Mouse (Mus musculus) thymus, postnatal 10 days (tissue): ENCODE data around the gene Sox5.

ENCODE experiments used
- DNase-seq, 2 experiments: peaks; one replicate each; pipeline ENCODE4 v3.0.0; 2021; ENCODE audit warnings: low spot score in 2 of 2

Gene Sox5

GRCm38 (mm10) chr6:144772175-144772918, 9.4 kb downstream of the Sox5 start:
- DNase-seq = no peak

- no peak for DNase-seq
Observed at GRCm38 (mm10) chr6:144769060-144769459, 12.7 kb downstream of the Sox5 start.

- no peak for DNase-seq
Observed at GRCm38 (mm10) chr6:144761902-144762301, 19.9 kb downstream of the Sox5 start.

DNA sequence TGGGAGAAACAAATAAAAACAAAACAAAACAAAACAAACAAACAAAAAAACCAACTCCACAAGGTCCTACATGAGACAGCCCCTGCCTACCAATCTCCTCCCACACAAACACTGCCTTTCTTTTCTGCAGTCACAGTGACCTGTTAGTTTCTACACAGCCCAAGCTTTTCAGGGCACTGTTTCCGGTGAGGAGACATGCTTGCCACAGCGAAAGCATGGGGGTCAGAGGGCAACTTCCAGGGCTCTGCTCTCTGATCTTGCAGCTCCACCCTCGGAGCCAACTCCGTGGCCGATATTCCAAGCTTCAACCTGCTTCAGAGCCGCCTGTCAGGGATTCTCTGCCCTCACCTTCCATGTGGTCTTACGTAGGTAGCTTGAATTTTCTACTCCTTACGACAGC, 22.6 kb downstream of the Sox5 start:
- DNase-seq = no peak

DNA sequence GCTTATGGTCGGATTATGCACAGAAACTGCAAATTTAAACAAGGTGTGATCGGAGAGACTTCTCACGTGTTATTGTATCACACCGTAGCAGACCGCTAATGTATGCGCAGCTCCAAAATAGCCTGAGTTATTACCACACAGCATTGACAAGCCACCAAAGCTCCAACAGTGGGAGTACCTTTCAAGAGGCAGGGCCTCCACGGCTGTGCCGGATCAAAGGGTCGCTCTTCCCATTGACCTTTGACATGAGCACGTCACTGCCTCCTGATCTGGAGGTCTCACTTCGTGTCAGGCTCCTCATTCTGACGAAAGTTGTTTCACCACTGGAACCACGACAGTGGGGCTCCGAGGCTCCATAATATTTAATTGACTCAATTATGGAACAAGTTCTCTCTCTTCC, 24.4 kb downstream of the Sox5 start:
- no peak for DNase-seq

DNA sequence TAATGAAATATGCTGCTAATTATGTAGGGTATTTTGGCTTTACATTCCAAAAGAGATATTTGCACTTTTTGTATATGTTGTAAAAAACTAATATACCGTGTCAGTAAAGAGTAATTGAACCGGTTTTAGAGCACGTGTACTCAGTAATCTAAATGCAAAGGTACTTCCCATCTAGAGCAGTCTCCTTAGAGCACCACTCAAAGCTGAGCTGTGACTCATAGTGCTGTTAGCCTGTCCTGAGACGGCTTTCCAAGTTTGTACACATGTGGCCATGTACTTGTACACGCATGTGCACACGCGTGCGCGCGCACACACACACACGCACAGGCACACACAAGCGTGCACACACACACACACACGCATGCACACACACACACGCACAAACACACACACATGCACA, 25.3 kb downstream of the Sox5 start:
- DNase-seq = no peak

DNA sequence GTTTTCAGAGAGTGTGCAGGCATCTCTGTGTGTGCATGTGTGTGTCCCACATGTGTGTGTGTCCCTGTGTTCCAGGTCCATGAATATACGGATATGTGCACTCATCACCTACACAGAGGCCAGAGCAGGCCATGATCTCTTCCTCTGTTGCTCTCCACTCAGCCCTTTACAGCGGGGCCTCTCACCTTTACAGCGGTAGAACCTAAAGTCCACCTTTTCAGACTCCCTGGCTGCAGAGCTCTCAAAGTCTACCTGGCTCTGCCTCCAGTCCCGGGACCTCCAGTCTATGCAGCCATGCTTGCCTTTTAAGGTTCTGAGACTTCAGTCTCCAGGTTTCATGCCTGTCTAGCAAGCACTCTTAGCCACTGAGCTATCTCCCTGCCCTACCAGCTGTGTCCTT, 26.5 kb downstream of the Sox5 start:
- no peak for DNase-seq

DNA sequence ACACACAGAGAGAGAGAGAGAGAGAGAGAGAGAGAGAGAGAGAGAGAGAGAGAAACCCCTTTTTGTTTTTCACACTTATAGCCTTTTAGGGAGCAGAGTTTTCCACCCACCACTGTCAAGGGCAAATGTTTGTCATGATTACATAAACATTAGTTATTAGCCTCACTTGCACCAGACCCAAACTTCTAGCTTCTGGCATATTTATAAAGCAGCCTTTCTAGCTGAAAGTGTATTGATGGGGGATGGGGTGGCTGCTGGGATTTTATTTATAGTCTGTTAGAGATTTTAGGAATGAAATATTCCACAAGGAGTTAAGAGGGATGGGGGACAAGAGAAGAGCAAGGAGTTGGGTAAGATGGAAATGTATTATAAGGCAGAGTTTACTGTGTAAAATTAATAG, 27.4 kb downstream of the Sox5 start:
- DNase-seq = no peak

GRCm38 (mm10) chr6:144753963-144754296, 27.8 kb downstream of the Sox5 start:
- DNase-seq = no peak

DNA sequence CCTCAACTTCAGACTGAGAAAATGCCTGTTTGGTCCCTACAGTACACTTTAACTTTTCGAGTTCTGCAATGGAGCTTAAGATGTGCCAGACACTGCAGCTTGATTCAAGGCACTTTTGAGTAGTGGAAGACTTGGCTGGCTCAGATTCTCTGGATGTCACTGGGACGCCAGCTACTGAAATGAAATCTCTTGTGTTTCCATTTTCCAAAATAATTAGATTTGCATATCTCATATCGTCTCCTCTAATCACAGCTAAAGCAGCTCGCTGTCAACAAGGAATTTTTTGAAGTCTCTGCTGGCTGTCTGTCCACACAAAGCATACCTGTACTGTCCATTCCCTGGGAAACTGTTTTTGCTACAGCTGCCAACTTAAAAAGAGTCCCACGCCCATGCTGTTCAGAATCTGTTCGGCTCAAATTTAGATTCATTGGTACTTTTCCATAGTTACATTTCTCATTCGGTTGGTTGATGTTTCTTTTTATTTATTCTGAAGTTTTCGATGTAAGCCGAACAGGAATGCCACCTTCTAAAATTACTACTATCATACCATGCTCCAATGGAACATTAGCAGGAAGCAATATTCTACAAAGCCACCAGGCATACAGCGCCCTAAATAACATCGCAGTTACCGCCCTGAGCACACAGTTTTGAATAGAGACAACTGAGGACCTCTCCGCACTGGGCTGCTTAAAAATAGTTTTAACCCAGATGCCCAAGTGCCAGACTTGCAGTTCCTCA, 28.4 kb downstream of the Sox5 start:
- no peak for DNase-seq

GRCm38 (mm10) chr6:144751581-144751980, 30.2 kb downstream of the Sox5 start:
- DNase-seq = no peak

GRCm38 (mm10) chr6:144750197-144750596, 31.6 kb downstream of the Sox5 start:
- DNase-seq = no peak

GRCm38 (mm10) chr6:144746436-144746835, 35.3 kb downstream of the Sox5 start:
- no peak for DNase-seq

DNA sequence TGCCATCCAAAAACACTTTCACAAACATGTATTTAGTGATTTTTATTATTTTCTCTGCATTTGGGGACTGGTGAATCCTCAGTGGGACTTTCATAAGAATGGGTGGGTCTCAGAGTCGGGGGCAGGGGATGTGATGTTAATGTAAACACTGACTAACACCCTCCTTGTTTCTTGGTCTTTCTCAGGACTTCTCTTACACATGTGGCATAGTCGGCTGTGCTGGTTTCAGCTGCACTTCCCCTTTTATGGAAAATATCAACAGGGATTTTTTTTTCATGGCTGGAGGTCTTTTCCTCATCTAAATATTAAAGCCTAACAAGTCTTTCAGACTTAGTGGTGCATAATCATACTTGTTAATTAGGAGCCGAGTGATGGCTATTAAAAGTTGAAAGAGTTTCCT, 39.2 kb downstream of the Sox5 start:
- DNase-seq = no peak

- DNase-seq = no peak
Observed at GRCm38 (mm10) chr6:144741080-144741655, 40.6 kb downstream of the Sox5 start.

GRCm38 (mm10) chr6:144740343-144740742, 41.4 kb downstream of the Sox5 start:
- no peak for DNase-seq

GRCm38 (mm10) chr6:144739753-144740152, 42.0 kb downstream of the Sox5 start:
- DNase-seq = no peak

GRCm38 (mm10) chr6:144737786-144738185, 44.0 kb downstream of the Sox5 start:
- DNase-seq = no peak

DNA sequence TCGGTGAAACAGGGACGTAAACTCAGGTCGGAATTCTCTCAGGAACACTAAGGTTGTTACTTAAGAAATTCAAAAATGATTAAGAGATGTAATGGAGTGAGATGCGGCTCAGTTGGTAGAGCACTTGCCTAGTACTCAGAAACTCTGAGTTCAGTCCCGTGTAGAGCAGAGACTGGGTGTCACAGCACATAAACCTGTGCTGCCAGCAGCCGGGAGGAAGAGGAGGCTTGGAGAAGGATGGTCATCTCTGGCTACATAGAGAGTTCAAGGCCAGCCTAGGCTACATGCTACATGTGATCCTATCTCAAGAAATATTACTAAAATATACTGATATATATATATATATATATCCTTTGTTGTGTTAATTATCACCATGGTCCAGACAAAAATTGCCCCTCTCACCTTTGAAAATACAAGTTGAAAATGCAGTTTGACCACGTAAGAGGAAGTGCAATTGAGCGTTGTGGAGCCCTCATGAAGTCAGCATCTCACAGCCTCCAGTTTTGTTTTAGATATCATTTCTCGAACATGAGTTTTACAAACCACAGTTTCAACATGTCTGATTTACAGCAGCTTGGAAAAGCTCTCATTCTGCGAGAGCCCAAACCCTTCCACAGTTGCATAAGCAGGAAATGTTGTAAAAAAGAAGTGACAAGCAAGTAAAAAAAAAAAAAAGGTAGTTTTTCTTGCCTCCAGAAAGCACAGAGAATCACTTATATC, 50.4 kb downstream of the Sox5 start:
- no peak for DNase-seq

DNA sequence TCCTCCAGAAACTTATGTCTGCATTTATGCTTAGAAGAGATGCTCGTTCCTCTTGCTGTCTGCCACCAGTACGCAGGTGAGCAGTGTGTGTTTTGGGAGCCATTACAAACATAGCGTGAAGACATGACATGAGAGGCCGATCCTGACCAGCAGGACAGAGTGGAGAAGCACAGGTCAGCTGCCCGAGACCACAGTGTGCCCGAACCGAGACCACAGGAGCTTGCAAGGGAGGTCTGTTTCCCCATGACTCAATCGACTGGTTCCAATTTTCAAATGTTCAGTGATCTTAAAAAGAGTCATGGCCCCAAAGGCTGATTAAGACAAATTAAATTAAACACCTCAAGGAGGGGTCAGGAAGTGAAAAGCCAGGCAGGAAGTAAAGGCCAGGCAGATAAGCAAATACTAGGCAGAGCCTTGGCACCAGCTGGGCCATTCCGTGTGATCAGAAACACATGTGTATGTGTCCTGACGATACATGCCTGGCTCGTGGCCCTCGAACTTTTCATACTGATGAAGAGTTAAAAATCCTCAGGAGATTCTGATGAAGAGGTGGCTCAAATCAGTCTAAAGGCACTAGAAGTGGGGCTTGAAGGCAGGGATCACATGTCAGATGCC, 58.1 kb downstream of the Sox5 start:
- no peak for DNase-seq

DNA sequence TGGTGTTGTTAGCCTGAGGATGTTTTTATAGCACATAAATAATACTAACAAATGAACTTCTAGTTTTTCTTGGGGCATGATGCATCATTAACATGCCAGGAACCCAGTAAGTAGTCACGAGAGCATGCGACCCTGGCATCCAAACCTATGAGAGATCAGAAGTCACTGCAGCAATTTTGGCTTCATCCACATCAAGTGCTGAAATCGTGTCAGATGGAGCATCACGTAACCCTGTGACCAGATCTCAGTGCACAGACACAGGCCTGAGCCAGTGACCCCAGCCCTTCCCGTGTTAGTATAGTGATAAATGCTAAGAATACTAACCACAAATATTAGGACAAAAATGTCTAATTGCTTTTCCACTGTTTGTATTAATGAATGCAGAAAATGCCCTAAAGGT, 58.8 kb downstream of the Sox5 start:
- no peak for DNase-seq

- DNase-seq = no peak
Observed at GRCm38 (mm10) chr6:144720846-144721245, 60.9 kb downstream of the Sox5 start.
